Comparison of ENCODE assay signal across 13 mouse cellular contexts in the genomic region with DNA sequence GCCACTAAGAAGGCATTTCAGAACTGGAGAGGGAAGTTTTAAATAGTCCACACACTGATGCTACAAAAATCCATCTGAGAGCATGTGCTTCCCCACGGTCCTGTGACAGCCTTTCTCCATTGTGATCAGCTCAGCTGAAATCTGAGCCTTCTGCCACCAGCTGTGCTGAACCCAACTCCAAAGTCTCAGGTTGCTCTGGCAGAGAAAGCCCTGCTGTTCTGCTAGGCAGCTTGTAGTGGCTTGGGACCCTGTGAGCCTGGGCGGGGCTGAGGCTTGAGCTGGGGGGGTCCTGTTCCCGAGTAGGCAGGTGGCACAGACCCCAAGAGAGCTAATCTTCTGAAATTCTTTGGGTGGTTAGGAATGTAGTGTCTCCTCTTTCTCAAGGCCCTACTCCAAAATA.
DNase-seq lines count a peak whose midpoint lies in the region; ATAC-seq lines count a peak whose summit lies in the region.
"Had no signal": no experiment of that assay in that cellular context is flagged by ENCODE, and none has a peak within 500 bp of the region (broad histone marks: within the 10 kb centered on the region; RNA-seq: fewer than 3 reads in every experiment).

No protein-coding gene starts in this region.

- H3K27ac ChIP-seq in heart, embryonic 11.5 days (ENCODE audit: low read depth, low read length): peak overlapping the region; percentile 73; the same call in 1 of the 2 replicates
- H3K27ac ChIP-seq in midbrain, embryonic 10.5 days (replicated peaks): peak overlapping the region; percentile 55
- no peak overlapping the region for H3K27ac ChIP-seq in midbrain, embryonic 16.5 days (ENCODE audit: low read length)
- H3K27ac ChIP-seq in embryonic facial prominence, embryonic 15.5 days (replicated peaks): no peak overlapping the region
- H3K27ac ChIP-seq: liver, embryonic 12.5 days had no signal

- H3K4me2 ChIP-seq in heart, embryonic 11.5 days: no peak overlapping the region
- H3K4me2 ChIP-seq in midbrain, embryonic 16.5 days (ENCODE audit: low read length): no peak overlapping the region
- no peak overlapping the region for H3K4me2 ChIP-seq in embryonic facial prominence, embryonic 15.5 days (replicated peaks)
- H3K4me2 ChIP-seq: liver, embryonic 12.5 days had no signal

- H3K36me3 ChIP-seq in heart, embryonic 11.5 days (ENCODE audit: control insufficient read depth, insufficient read depth, low read length): no peaks in the 10 kb centered on the region
- no peaks in the 10 kb centered on the region for H3K36me3 ChIP-seq in midbrain, embryonic 10.5 days
- no peaks in the 10 kb centered on the region for H3K36me3 ChIP-seq in midbrain, embryonic 16.5 days (ENCODE audit: control insufficient read depth, insufficient read depth, low read length)
- H3K36me3 ChIP-seq in embryonic facial prominence, embryonic 15.5 days: no peaks in the 10 kb centered on the region
- H3K36me3 ChIP-seq: liver, embryonic 12.5 days had no signal

- H3K9me3 ChIP-seq in heart, embryonic 11.5 days (replicated peaks; ENCODE audit: control insufficient read depth, low read length): no peaks in the 10 kb centered on the region
- no peaks in the 10 kb centered on the region for H3K9me3 ChIP-seq in midbrain, embryonic 10.5 days (replicated peaks)
- H3K9me3 ChIP-seq in midbrain, embryonic 16.5 days (replicated peaks; ENCODE audit: control insufficient read depth, low read length, poor library complexity, severe bottlenecking): no peaks in the 10 kb centered on the region
- no peaks in the 10 kb centered on the region for H3K9me3 ChIP-seq in embryonic facial prominence, embryonic 15.5 days (replicated peaks)
- H3K9me3 ChIP-seq: liver, embryonic 12.5 days had no signal

- no peak; the same call in 1 of the 2 replicates for ATAC-seq in heart, embryonic 11.5 days (replicated peaks; ENCODE audit: insufficient number of reproducible peaks, low FRiP score, low TSS enrichment)
- no peak for ATAC-seq in midbrain, embryonic 16.5 days
- peak; percentile 82 for ATAC-seq in embryonic facial prominence, embryonic 15.5 days (ENCODE audit: insufficient number of reproducible peaks, low FRiP score, low TSS enrichment, low read depth)
- ATAC-seq: liver, embryonic 12.5 days had no signal

- no peak overlapping the region for H3K9ac ChIP-seq in heart, embryonic 11.5 days (ENCODE audit: low read depth, low read length)
- H3K9ac ChIP-seq in midbrain, embryonic 16.5 days (ENCODE audit: low read depth, low read length): no peak overlapping the region
- no peak overlapping the region for H3K9ac ChIP-seq in embryonic facial prominence, embryonic 15.5 days
- H3K9ac ChIP-seq: liver, embryonic 12.5 days had no signal

- H3K4me3 ChIP-seq in heart, embryonic 11.5 days (ENCODE audit: low read depth, low read length): no peak overlapping the region
- H3K4me3 ChIP-seq in midbrain, embryonic 10.5 days: no peak overlapping the region
- H3K4me3 ChIP-seq in midbrain, embryonic 16.5 days (ENCODE audit: low read depth, low read length): no peak overlapping the region
- H3K4me3 ChIP-seq in embryonic facial prominence, embryonic 15.5 days (replicated peaks): no peak overlapping the region
- H3K4me3 ChIP-seq: liver, embryonic 12.5 days had no signal

- peaks cover 7% of the 10 kb centered on the region for H3K4me1 ChIP-seq in heart, embryonic 11.5 days (ENCODE audit: control insufficient read depth, insufficient read depth, low read length)
- peaks cover 14% of the 10 kb centered on the region for H3K4me1 ChIP-seq in midbrain, embryonic 10.5 days
- no peaks in the 10 kb centered on the region for H3K4me1 ChIP-seq in midbrain, embryonic 16.5 days (ENCODE audit: control insufficient read depth, insufficient read depth, low read length)
- 0 out of 2 replicates have a peak, but pooled peaks cover 6% of the 10 kb centered on the region for H3K4me1 ChIP-seq in embryonic facial prominence, embryonic 15.5 days
- H3K4me1 ChIP-seq: liver, embryonic 12.5 days had no signal

- no peak for DNase-seq in heart, postnatal 10 days
- DNase-seq in midbrain, embryonic 10.5 days (ENCODE audit: low spot score): peak; percentile 56
- DNase-seq in retina, embryonic 14.5 days (ENCODE audit: low spot score): peak; percentile 54
- DNase-seq in cerebellum, postnatal 10 days: no peak
- DNase-seq in ovary, adult 18-20 months (ENCODE audit: low spot score): no peak
- DNase-seq: cerebellum, adult 9-11 months; gastrocnemius, postnatal 36 days; right cerebral cortex, postnatal 4 days; thymus, adult 18-20 months had no signal

- H3K27me3 ChIP-seq in heart, embryonic 11.5 days (ENCODE audit: control insufficient read depth, insufficient read depth, low read length): no peaks in the 10 kb centered on the region
- no peaks in the 10 kb centered on the region for H3K27me3 ChIP-seq in midbrain, embryonic 10.5 days (ENCODE audit: low read depth, poor library complexity, severe bottlenecking)
- H3K27me3 ChIP-seq in midbrain, embryonic 16.5 days (ENCODE audit: control insufficient read depth, insufficient read depth, low read depth, low read length): no peaks in the 10 kb centered on the region
- no peaks in the 10 kb centered on the region for H3K27me3 ChIP-seq in embryonic facial prominence, embryonic 15.5 days
- H3K27me3 ChIP-seq: liver, embryonic 12.5 days had no signal

- intact Hi-C loops in heart, postnatal 10 days (cut with DNase I): no loop called here

- 7% methylated on average over 3 of the region's 3 CpGs for WGBS in heart, embryonic 11.5 days (ENCODE audit: insufficient replicate concordance)
- 1% methylated on average over 3 of the region's 3 CpGs for WGBS in midbrain, embryonic 10.5 days
- WGBS in midbrain, embryonic 16.5 days: 9% methylated on average over 3 of the region's 3 CpGs
- 6% methylated on average over 3 of the region's 3 CpGs for WGBS in embryonic facial prominence, embryonic 15.5 days

Comparison
In these comparisons a context has a peak if more than half of its experiments do, and no peak if none do; other contexts are left out.
1. H3K27ac ChIP-seq: peak in heart, embryonic 11.5 days (single experiment) and midbrain, embryonic 10.5 days (single experiment); none in midbrain, embryonic 16.5 days (single experiment) and embryonic facial prominence, embryonic 15.5 days (single experiment).
2. DNase-seq: peak in midbrain, embryonic 10.5 days (single experiment) and retina, embryonic 14.5 days (single experiment); none in heart, postnatal 10 days (0 of 2), cerebellum, postnatal 10 days (0 of 2) and ovary, adult 18-20 months (single experiment).